Mouse (Mus musculus) hematopoietic multipotent progenitor cell, adult 10-12 weeks (in vitro differentiated cells): ENCODE data around the gene Olfr19. TPM values are rescaled to one million over a fixed set of nuclear protein-coding genes. Genes with fewer than 3 reads are reported as not detected.

Experiments
- polyA plus RNA-seq: library from polyadenylated mRNA; stranded (reverse); fragments of >175 nt; gene quantifications from 2 replicates; pipeline ENCODE4 v1.2.3, GENCODE M21; 2012; ENCODE audit warnings: low replicate concordance

Gene Olfr19
- not detected in 2 replicates for polyA plus RNA-seq

DNA sequence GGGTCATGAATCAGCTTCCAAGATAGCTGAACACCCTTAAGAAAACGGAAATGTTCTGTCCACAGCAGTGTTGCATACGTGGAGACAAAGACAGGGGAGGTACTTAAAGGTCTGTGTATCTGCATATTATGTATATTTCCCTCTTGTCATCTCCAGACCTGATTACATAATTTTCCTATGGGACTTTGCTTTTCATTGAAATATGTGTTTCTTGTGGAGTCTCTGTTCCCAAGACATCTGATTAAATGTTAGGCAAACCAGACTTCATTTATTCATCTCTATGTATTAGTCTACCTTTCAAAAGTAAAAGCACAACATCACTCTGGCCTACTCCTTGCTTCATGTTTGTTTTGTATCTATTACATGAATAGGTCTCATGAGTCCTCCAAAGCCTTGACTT is at the start of gene Olfr19:
Gene Olfr19, minus strand, starts transcription at position 101 of the 400 bp plus-strand sequence.

Other genes with a start within 250 kb of the Olfr19 start
- 0.53 and 0.75 TPM in 2 replicates for gene Fgd4, start 75.9 kb downstream of the Olfr19 start, polyA plus RNA-seq
- not detected in 2 replicates for gene Spag6l, start 153.1 kb upstream of the Olfr19 start, polyA plus RNA-seq
- gene Igll1, start 187.6 kb upstream of the Olfr19 start, polyA plus RNA-seq, result 0.16 and 0.45 TPM in 2 replicates
- gene Top3b, start 194.3 kb upstream of the Olfr19 start, polyA plus RNA-seq, result 33.8 and 50.2 TPM in 2 replicates
- 0.48 TPM in 1 of 2 replicates, not detected in the other for gene Vpreb1, start 194.4 kb upstream of the Olfr19 start, polyA plus RNA-seq
- gene Ppm1f, start 220.1 kb upstream of the Olfr19 start, polyA plus RNA-seq, result 2.6 and 7.3 TPM in 2 replicates